Mouse (Mus musculus): ENCODE measurements around the gene Rab42. TPM values are rescaled to one million over a fixed set of nuclear protein-coding genes. Genes with fewer than 3 reads are reported as not detected.
A peak's percentile ranks its signal among the peaks of the same experiment; 100 is the strongest.

Rab42 gene
- polyA plus RNA-seq, 1 experiment from 2014 or later = 2.4 TPM

- no peak overlapping the region for H3K9ac ChIP-seq (ENCODE audit: low read depth, low read length)
- peaks cover 29% of the 10 kb centered on the region for H3K36me3 ChIP-seq (ENCODE audit: insufficient read depth, low read length)
These were observed 23.3 kb upstream of the Rab42 start for GRCm38 (mm10) chr4:132326481-132326880.

GRCm38 (mm10) chr4:132315711-132316110, 12.5 kb upstream of the Rab42 start:
- TF ChIP-seq CTCF (IDR thresholded peaks at IDR 0.05; ENCODE audit: low read depth) = no peak
- Histone ChIP-seq H3K27me3 (ENCODE audit: insufficient read depth, low read length) (no peaks in the 10 kb centered on the region), H3K27ac (no peak overlapping the region; the same call in 1 of the 2 replicates), H3K9me3 (replicated peaks; ENCODE audit: low read length) (no peaks in the 10 kb centered on the region), H3K36me3 (ENCODE audit: insufficient read depth, low read length) (peaks cover 50% of the 10 kb centered on the region), H3K4me3 (replicated peaks; ENCODE audit: low read depth, low read length) (no peak overlapping the region), H3K4me2 (ENCODE audit: low read length) (no peak overlapping the region), H3K9ac (ENCODE audit: low read depth, low read length) (no peak overlapping the region), H3K4me1 (replicated peaks; ENCODE audit: insufficient read depth, low read length) (no peaks in the 10 kb centered on the region)
- DNase-seq (ENCODE audit: low spot score) = no peak
- no peak for ATAC-seq (replicated peaks; ENCODE audit: low FRiP score, low read depth)
- WGBS = 77% methylated on average over 8 of the region's 8 CpGs

More at GRCm38 (mm10) chr4:132326481-132326880, 23.3 kb upstream of the Rab42 start:
- WGBS = 69% methylated on average over 5 of the region's 5 CpGs
- H3K4me2 ChIP-seq (ENCODE audit: low read length) = no peak overlapping the region
- H3K4me3 ChIP-seq (replicated peaks; ENCODE audit: low read depth, low read length) = no peak overlapping the region
- H3K27me3 ChIP-seq (ENCODE audit: insufficient read depth, low read length) = no peaks in the 10 kb centered on the region
- no peaks in the 10 kb centered on the region for H3K9me3 ChIP-seq (replicated peaks; ENCODE audit: low read length)
- H3K27ac ChIP-seq = no peak overlapping the region
- H3K4me1 ChIP-seq (replicated peaks; ENCODE audit: insufficient read depth, low read length) = peaks cover 8% of the 10 kb centered on the region
- no peak for TF ChIP-seq CTCF (IDR thresholded peaks at IDR 0.05; ENCODE audit: low read depth)
- DNase-seq (ENCODE audit: low spot score) (no peak), ATAC-seq (replicated peaks; ENCODE audit: low FRiP score, low read depth) (no peak)

- Histone ChIP-seq H3K36me3 (ENCODE audit: insufficient read depth, low read length) (peaks cover 29% of the 10 kb centered on the region), H3K4me1 (replicated peaks; ENCODE audit: insufficient read depth, low read length) (peaks cover 5% of the 10 kb centered on the region), H3K4me3 (replicated peaks; ENCODE audit: low read depth, low read length) (no peak overlapping the region), H3K27me3 (ENCODE audit: insufficient read depth, low read length) (no peaks in the 10 kb centered on the region), H3K9me3 (replicated peaks; ENCODE audit: low read length) (no peaks in the 10 kb centered on the region), H3K4me2 (ENCODE audit: low read length) (no peak overlapping the region), H3K27ac (no peak overlapping the region), H3K9ac (ENCODE audit: low read depth, low read length) (no peak overlapping the region)
- TF ChIP-seq CTCF (IDR thresholded peaks at IDR 0.05; ENCODE audit: low read depth) = no peak
- 85% methylated on average over 5 of the region's 5 CpGs for WGBS
- no peak for DNase-seq (ENCODE audit: low spot score)
- no peak for ATAC-seq (replicated peaks; ENCODE audit: low FRiP score, low read depth)
These were observed 9.4 kb upstream of the Rab42 start for GRCm38 (mm10) chr4:132312627-132313026.

- no peaks in the 10 kb centered on the region for H3K27me3 ChIP-seq (ENCODE audit: insufficient read depth, low read length)
- H3K27ac ChIP-seq = no peak overlapping the region
- no peak for TF ChIP-seq CTCF (IDR thresholded peaks at IDR 0.05; ENCODE audit: low read depth)
- no peaks in the 10 kb centered on the region for H3K9me3 ChIP-seq (replicated peaks; ENCODE audit: low read length)
- H3K9ac ChIP-seq (ENCODE audit: low read depth, low read length) = no peak overlapping the region
- H3K4me1 ChIP-seq (replicated peaks; ENCODE audit: insufficient read depth, low read length) = peaks cover 5% of the 10 kb centered on the region
- ATAC-seq (replicated peaks; ENCODE audit: low FRiP score, low read depth) = no peak
- no peak overlapping the region for H3K4me3 ChIP-seq (replicated peaks; ENCODE audit: low read depth, low read length)
- 43% methylated on average over 3 of the region's 3 CpGs for WGBS
- DNase-seq (ENCODE audit: low spot score) = no peak
- peaks cover 28% of the 10 kb centered on the region for H3K36me3 ChIP-seq (ENCODE audit: insufficient read depth, low read length)
- H3K4me2 ChIP-seq (ENCODE audit: low read length) = no peak overlapping the region
These were observed 8.6 kb upstream of the Rab42 start for GRCm38 (mm10) chr4:132311801-132312200.

- Histone ChIP-seq H3K9me3 (replicated peaks; ENCODE audit: low read length) (no peaks in the 10 kb centered on the region), H3K9ac (ENCODE audit: low read depth, low read length) (no peak overlapping the region), H3K4me3 (replicated peaks; ENCODE audit: low read depth, low read length) (no peak overlapping the region), H3K27me3 (ENCODE audit: insufficient read depth, low read length) (no peaks in the 10 kb centered on the region), H3K4me2 (ENCODE audit: low read length) (no peak overlapping the region), H3K36me3 (ENCODE audit: insufficient read depth, low read length) (peaks cover 24% of the 10 kb centered on the region), H3K27ac (no peak overlapping the region), H3K4me1 (replicated peaks; ENCODE audit: insufficient read depth, low read length) (peaks cover 5% of the 10 kb centered on the region)
- WGBS = 52% methylated on average over 1 of the region's 1 CpGs
- no peak for ATAC-seq (replicated peaks; ENCODE audit: low FRiP score, low read depth)
- DNase-seq (ENCODE audit: low spot score) = no peak
- TF ChIP-seq CTCF (IDR thresholded peaks at IDR 0.05; ENCODE audit: low read depth) = no peak
These were observed 8.0 kb upstream of the Rab42 start for GRCm38 (mm10) chr4:132311209-132311608.

- Histone ChIP-seq H3K4me1 (replicated peaks; ENCODE audit: insufficient read depth, low read length) (peaks cover 5% of the 10 kb centered on the region), H3K27ac (peak overlapping the region; percentile 77; the same call in 1 of the 2 replicates), H3K9me3 (replicated peaks; ENCODE audit: low read length) (no peaks in the 10 kb centered on the region), H3K9ac (ENCODE audit: low read depth, low read length) (peak overlapping the region; percentile 75), H3K27me3 (ENCODE audit: insufficient read depth, low read length) (no peaks in the 10 kb centered on the region), H3K4me3 (replicated peaks; ENCODE audit: low read depth, low read length) (peak overlapping the region; percentile 74), H3K36me3 (ENCODE audit: insufficient read depth, low read length) (peaks cover 24% of the 10 kb centered on the region), H3K4me2 (ENCODE audit: low read length) (peak overlapping the region; percentile 90)
- DNase-seq (ENCODE audit: low spot score) (peak; percentile 58), ATAC-seq (replicated peaks; ENCODE audit: low FRiP score, low read depth) (no peak)
- TF ChIP-seq CTCF (IDR thresholded peaks at IDR 0.05; ENCODE audit: low read depth) = peak; percentile 67
- 20% methylated on average over 10 of the region's 10 CpGs for WGBS
These were observed 6.8 kb upstream of the Rab42 start for GRCm38 (mm10) chr4:132309849-132310472.

Measured in kidney, postnatal 0 days (tissue).